Comparison of ENCODE assay signal across 17 mouse cellular contexts in the genomic region with DNA sequence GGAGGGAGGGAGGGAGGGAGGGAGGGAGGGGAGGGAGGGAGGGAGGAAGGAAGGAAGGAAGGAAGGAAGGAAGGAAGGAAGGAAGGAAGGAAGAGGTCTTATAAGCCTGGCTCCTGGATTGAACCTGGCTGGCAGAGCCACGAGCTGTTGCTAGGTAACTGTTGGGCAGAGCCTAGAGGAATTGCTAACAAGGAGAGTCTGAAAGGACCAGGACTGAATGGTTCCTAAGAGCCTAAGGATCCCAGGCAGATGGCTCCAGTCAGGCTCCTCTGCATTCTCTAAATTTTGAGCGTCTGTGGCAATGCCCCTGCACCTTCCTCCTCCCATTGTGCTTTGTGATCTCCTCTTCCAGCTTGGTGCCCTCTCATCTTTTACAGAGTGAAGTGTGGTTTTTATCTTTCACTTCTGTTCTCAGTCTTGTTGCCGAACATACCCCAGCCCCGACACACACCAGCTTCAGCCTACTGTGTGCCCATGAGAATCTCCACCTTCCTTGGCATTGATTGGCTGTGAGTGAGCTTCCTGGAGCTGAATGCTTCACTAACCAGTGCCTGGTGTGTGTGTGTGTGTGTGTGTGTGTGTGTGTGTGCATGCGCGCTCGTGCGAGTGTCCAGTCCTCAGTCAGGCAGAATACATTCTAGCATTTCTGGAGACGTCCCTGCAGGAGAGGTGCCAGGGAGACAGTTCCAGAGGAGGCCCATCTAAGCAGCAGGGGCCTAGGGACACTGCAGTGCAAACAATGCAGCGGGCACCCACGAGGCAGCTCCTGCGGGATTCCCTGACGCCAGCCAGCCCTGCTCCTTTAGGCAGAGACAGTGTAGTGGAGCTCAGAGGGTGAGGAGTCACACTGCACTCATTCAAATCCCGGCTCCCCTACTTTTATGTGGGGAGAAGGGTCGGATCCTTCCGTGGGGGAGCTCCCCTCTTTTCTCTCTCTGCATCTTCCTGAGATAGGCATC. TPM values are rescaled to one million over a fixed set of nuclear protein-coding genes. Genes with fewer than 3 reads are reported as not detected.
DNase-seq lines count a peak whose midpoint lies in the region; ATAC-seq and TF ChIP-seq lines count a peak whose summit lies in the region.
"Had no signal": no experiment of that assay in that cellular context is flagged by ENCODE, and none has a peak within 500 bp of the region (broad histone marks: within the 10 kb centered on the region; RNA-seq: fewer than 3 reads in every experiment).

No protein-coding gene starts in this region.

- H3K9ac ChIP-seq in forebrain, embryonic 12.5 days: no peak overlapping the region
- no peak overlapping the region for H3K9ac ChIP-seq in hindbrain, embryonic 15.5 days
- H3K9ac ChIP-seq in neural tube, embryonic 14.5 days (replicated peaks; ENCODE audit: low read depth, low read length): no peak overlapping the region
- H3K9ac ChIP-seq in liver, embryonic 11.5 days (ENCODE audit: low read depth, low read length): no peak overlapping the region
- H3K9ac ChIP-seq: heart, embryonic 15.5 days had no signal

- H3K9me3 ChIP-seq in forebrain, embryonic 12.5 days: no peaks in the 10 kb centered on the region
- H3K9me3 ChIP-seq in hindbrain, embryonic 15.5 days: no peaks in the 10 kb centered on the region
- H3K9me3 ChIP-seq in neural tube, embryonic 14.5 days (ENCODE audit: control insufficient read depth, low read length): no peaks in the 10 kb centered on the region
- no peaks in the 10 kb centered on the region for H3K9me3 ChIP-seq in liver, embryonic 11.5 days (ENCODE audit: control insufficient read depth, low read length)
- H3K9me3 ChIP-seq: heart, embryonic 15.5 days had no signal

- H3K27me3 ChIP-seq in forebrain, embryonic 12.5 days: no peaks in the 10 kb centered on the region
- no peaks in the 10 kb centered on the region for H3K27me3 ChIP-seq in hindbrain, embryonic 15.5 days
- no peaks in the 10 kb centered on the region for H3K27me3 ChIP-seq in neural tube, embryonic 14.5 days (ENCODE audit: control insufficient read depth, insufficient read depth, low read length)
- H3K27me3 ChIP-seq in liver, embryonic 11.5 days (replicated peaks; ENCODE audit: control insufficient read depth, insufficient read depth, low read length): no peaks in the 10 kb centered on the region
- H3K27me3 ChIP-seq: heart, embryonic 15.5 days had no signal

- intact Hi-C loops in left cerebral cortex, postnatal 4 days (cut with DNase I): no loop called here
- intact Hi-C loops in left cerebral cortex, adult 2 months (cut with DNase I): no loop called here
- intact Hi-C loops in heart, postnatal 14 days (cut with DNase I): no loop called here

- peak; percentile 31 for DNase-seq in left cerebral cortex, postnatal 4 days
- DNase-seq in left cerebral cortex, adult 2 months (ENCODE audit: extremely low spot score in 1 of 2, low spot score in 2 of 2): no peak
- no peak for DNase-seq in liver, embryonic 11.5 days (ENCODE audit: low spot score)
- no peak for DNase-seq in heart, postnatal 14 days
- DNase-seq: adrenal gland, postnatal 14 days; cerebellum, adult 18-20 months; gastrocnemius, postnatal 10 days; kidney, adult 9 months; layer of hippocampus, postnatal 36 days; thymus, adult 2 months had no signal

- H3K4me2 ChIP-seq in forebrain, embryonic 12.5 days: peak overlapping the region; percentile 2; the same call in 1 of the 2 replicates
- H3K4me2 ChIP-seq in hindbrain, embryonic 15.5 days: peak overlapping the region; percentile 25
- H3K4me2 ChIP-seq in neural tube, embryonic 14.5 days (ENCODE audit: low read depth, low read length): no peak overlapping the region
- no peak overlapping the region for H3K4me2 ChIP-seq in liver, embryonic 11.5 days
- H3K4me2 ChIP-seq: heart, embryonic 15.5 days had no signal

- H3K36me3 ChIP-seq in forebrain, embryonic 12.5 days (replicated peaks): no peaks in the 10 kb centered on the region
- no peaks in the 10 kb centered on the region for H3K36me3 ChIP-seq in hindbrain, embryonic 15.5 days
- no peaks in the 10 kb centered on the region for H3K36me3 ChIP-seq in neural tube, embryonic 14.5 days (ENCODE audit: control insufficient read depth, insufficient read depth, low read length)
- H3K36me3 ChIP-seq in liver, embryonic 11.5 days (ENCODE audit: control insufficient read depth, insufficient read depth, low read length): no peaks in the 10 kb centered on the region
- H3K36me3 ChIP-seq: heart, embryonic 15.5 days had no signal

- H3K4me3 ChIP-seq in left cerebral cortex, adult 2 months: no peak overlapping the region
- H3K4me3 ChIP-seq in forebrain, embryonic 12.5 days (replicated peaks): no peak overlapping the region
- no peak overlapping the region for H3K4me3 ChIP-seq in hindbrain, embryonic 15.5 days
- no peak overlapping the region for H3K4me3 ChIP-seq in neural tube, embryonic 14.5 days (ENCODE audit: low read depth, low read length)
- H3K4me3 ChIP-seq in liver, embryonic 11.5 days (ENCODE audit: low read depth, low read length): no peak overlapping the region
- H3K4me3 ChIP-seq: heart, embryonic 15.5 days had no signal

- no peak for TF ChIP-seq CTCF in left cerebral cortex, adult 2 months (IDR thresholded peaks at IDR 0.05)

- ATAC-seq in forebrain, embryonic 12.5 days (ENCODE audit: low FRiP score): peak; percentile 59; the same call in 1 of the 2 replicates
- peak; percentile 90 for ATAC-seq in hindbrain, embryonic 15.5 days (ENCODE audit: low FRiP score, low read depth)
- peak; percentile 84 for ATAC-seq in neural tube, embryonic 14.5 days (ENCODE audit: low read depth)
- ATAC-seq in inflammation-experienced regulatory T-cells, adult 6 months: no peak
- no peak for ATAC-seq in liver, embryonic 11.5 days (replicated peaks; ENCODE audit: low FRiP score)

- H3K27ac ChIP-seq in left cerebral cortex, adult 2 months: no peak overlapping the region
- H3K27ac ChIP-seq in forebrain, embryonic 12.5 days: peak overlapping the region; percentile 65
- peak overlapping the region; percentile 72; the same call in 1 of the 2 replicates for H3K27ac ChIP-seq in hindbrain, embryonic 15.5 days (replicated peaks)
- H3K27ac ChIP-seq in neural tube, embryonic 14.5 days (ENCODE audit: low read depth, low read length): peak overlapping the region; percentile 55
- H3K27ac ChIP-seq in liver, embryonic 11.5 days (ENCODE audit: low read depth, low read length): no peak overlapping the region
- H3K27ac ChIP-seq: heart, embryonic 15.5 days had no signal

- H3K4me1 ChIP-seq in forebrain, embryonic 12.5 days: peaks cover 10% of the 10 kb centered on the region
- peaks cover 11% of the 10 kb centered on the region for H3K4me1 ChIP-seq in hindbrain, embryonic 15.5 days (replicated peaks)
- peaks cover 10% of the 10 kb centered on the region for H3K4me1 ChIP-seq in neural tube, embryonic 14.5 days (ENCODE audit: control insufficient read depth, insufficient read depth, low read length)
- no peaks in the 10 kb centered on the region for H3K4me1 ChIP-seq in liver, embryonic 11.5 days (replicated peaks; ENCODE audit: control insufficient read depth, insufficient read depth, low read length)

- 62% methylated on average over 16 of the region's 16 CpGs for WGBS in forebrain, embryonic 12.5 days
- 38% methylated on average over 16 of the region's 16 CpGs for WGBS in hindbrain, embryonic 15.5 days
- WGBS in neural tube, embryonic 14.5 days: 47% methylated on average over 16 of the region's 16 CpGs
- 65% methylated on average over 16 of the region's 16 CpGs for WGBS in liver, embryonic 11.5 days

RNA-seq across cellular contexts. Expression of gene Ccdc113, which starts 16.3 kb away (rescaled TPM):
- 1 to 10 TPM in 1 of 2 experiments, under 1 TPM in 1; 0.60 to 1.0 TPM for total RNA-seq in left cerebral cortex, postnatal 4 days (2021)
- total RNA-seq in left cerebral cortex, adult 2 months (2021): 1 to 10 TPM; 3.3 to 3.4 TPM
- polyA plus RNA-seq in forebrain, embryonic 12.5 days (2016; fragmentation: Nextera tagmentation; extraction: Ambion mirVana): 0.83 and 1.0 TPM in 2 replicates
- polyA plus RNA-seq in hindbrain, embryonic 15.5 days (2015; fragmentation: Nextera tagmentation; extraction: Ambion mirVana): 1.7 and 2.2 TPM in 2 replicates
- polyA plus RNA-seq in neural tube, embryonic 14.5 days (2014; fragmentation: Nextera tagmentation; extraction: Ambion mirVana): 0.97 and 2.0 TPM in 2 replicates
- polyA plus RNA-seq in inflammation-experienced regulatory T-cells, adult 6 months (2017; shearing (Covaris generic)): not detected
- not detected in 2 replicates for polyA plus RNA-seq in liver, embryonic 11.5 days (2014; fragmentation: Nextera tagmentation; extraction: Ambion mirVana)
- not detected for total RNA-seq in heart, postnatal 14 days (2021)
- polyA plus RNA-seq: liver, embryonic 16.5 days had no signal

RNA-seq across cellular contexts. Expression of gene Prss54, which starts 26.0 kb away (rescaled TPM):
- not detected for total RNA-seq in left cerebral cortex, postnatal 4 days (2021)
- total RNA-seq in left cerebral cortex, adult 2 months (2021): under 1 TPM in 1 of 2 experiments, not detected in 1; 0.30 TPM
- polyA plus RNA-seq in forebrain, embryonic 12.5 days (2016; fragmentation: Nextera tagmentation; extraction: Ambion mirVana): not detected in 2 replicates
- polyA plus RNA-seq in hindbrain, embryonic 15.5 days (2015; fragmentation: Nextera tagmentation; extraction: Ambion mirVana): not detected in 2 replicates
- polyA plus RNA-seq in neural tube, embryonic 14.5 days (2014; fragmentation: Nextera tagmentation; extraction: Ambion mirVana): not detected in 2 replicates
- polyA plus RNA-seq in inflammation-experienced regulatory T-cells, adult 6 months (2017; shearing (Covaris generic)): not detected
- not detected in 2 replicates for polyA plus RNA-seq in liver, embryonic 11.5 days (2014; fragmentation: Nextera tagmentation; extraction: Ambion mirVana)
- not detected for total RNA-seq in heart, postnatal 14 days (2021)
- total RNA-seq: adrenal gland, postnatal 14 days; ES-E14; gastrocnemius, postnatal 10 days; layer of hippocampus, postnatal 36 days had no signal
- polyA plus RNA-seq: heart, embryonic 15.5 days; liver, embryonic 16.5 days had no signal

Comparison
In these comparisons a context has a peak if more than half of its experiments do, and no peak if none do; other contexts are left out.
1. H3K27ac ChIP-seq: peak in forebrain, embryonic 12.5 days (single experiment), hindbrain, embryonic 15.5 days (single experiment) and neural tube, embryonic 14.5 days (single experiment); none in left cerebral cortex, adult 2 months (single experiment) and liver, embryonic 11.5 days (single experiment).
2. ATAC-seq: peak in forebrain, embryonic 12.5 days (single experiment), hindbrain, embryonic 15.5 days (single experiment) and neural tube, embryonic 14.5 days (single experiment); none in inflammation-experienced regulatory T-cells, adult 6 months (single experiment) and liver, embryonic 11.5 days (single experiment).
3. H3K4me2 ChIP-seq: peak in forebrain, embryonic 12.5 days (single experiment) and hindbrain, embryonic 15.5 days (single experiment); none in neural tube, embryonic 14.5 days (single experiment) and liver, embryonic 11.5 days (single experiment).